Mouse (Mus musculus) olfactory bulb, adult 2 months (tissue): ENCODE measurements around the gene Gm11554.

Experiments used
- CTCF ChIP-seq: fragments of 200-500 bp; IDR thresholded peaks from 2 replicates; pipeline ENCODE4 v1.5.1; 2012; ENCODE audit warnings: low read depth, mild to moderate bottlenecking, low read length, moderate library complexity; ENCODE audit not compliant: insufficient read depth
- POLR2A ChIP-seq: fragments of 200-500 bp; IDR thresholded peaks from 2 replicates; pipeline ENCODE4 v1.6.1; 2012; ENCODE audit warnings: mild to moderate bottlenecking, low read depth, low read length, moderate library complexity; ENCODE audit not compliant: insufficient read depth

- TF ChIP-seq POLR2A (no peak), CTCF (no peak)
Observed at GRCm38 (mm10) chr11:99768410-99768809, 35.8 kb downstream of the Gm11554 start.
